24 mouse cellular contexts compared by ENCODE assay signal in the genomic region with DNA sequence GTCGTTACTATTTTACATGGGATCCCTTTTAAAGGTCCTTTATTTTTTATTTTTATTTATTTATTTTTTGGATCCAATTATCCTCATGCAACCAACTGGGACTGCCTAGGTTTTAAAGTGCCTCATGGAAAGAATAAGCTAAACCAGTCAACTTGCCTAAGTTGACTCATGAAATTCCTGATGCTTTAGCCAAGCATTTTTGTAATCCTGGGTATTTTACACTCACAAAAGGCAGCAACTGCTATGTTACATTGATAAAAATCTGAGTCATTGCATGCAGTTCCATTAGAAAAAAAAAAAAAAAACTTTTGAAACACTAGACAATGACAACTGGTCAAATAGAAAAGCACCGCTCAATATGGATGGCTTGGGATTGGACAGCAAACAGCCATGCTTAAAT. TPM values are rescaled to one million over a fixed set of nuclear protein-coding genes. Genes with fewer than 3 reads are reported as not detected.
"Had no signal": no experiment of that assay in that cellular context is flagged by ENCODE, and none has a peak within 500 bp of the region (broad histone marks: within the 10 kb centered on the region; RNA-seq: fewer than 3 reads in every experiment).

No protein-coding gene starts in this region.

- H3K36me3 ChIP-seq: limb, embryonic 10.5 days; limb, embryonic 13.5 days; liver, embryonic 13.5 days had no signal

- H3K27me3 ChIP-seq: limb, embryonic 13.5 days; liver, embryonic 13.5 days had no signal

- DNase-seq: kidney, postnatal 14 days; kidney, postnatal 4 days; liver, embryonic 13.5 days; lung, adult 2 months; lung, postnatal 14 days; lung, postnatal 4 days; midbrain, embryonic 14.5 days; right cerebral cortex, adult 18-20 months; right cerebral cortex, postnatal 14 days; right cerebral cortex, postnatal 4 days; thymus, adult 2 months; thymus, postnatal 14 days; thymus, postnatal 4 days had no signal

- H3K9ac ChIP-seq: limb, embryonic 13.5 days; liver, embryonic 13.5 days had no signal

- H3K4me1 ChIP-seq: limb, embryonic 10.5 days; limb, embryonic 13.5 days; liver, embryonic 13.5 days had no signal

- H3K27ac ChIP-seq: limb, embryonic 10.5 days; limb, embryonic 13.5 days; liver, embryonic 13.5 days; stomach, postnatal 0 days had no signal

- H3K9me3 ChIP-seq: limb, embryonic 10.5 days; limb, embryonic 13.5 days; liver, embryonic 13.5 days had no signal

- H3K4me3 ChIP-seq: limb, embryonic 10.5 days; limb, embryonic 13.5 days; liver, embryonic 13.5 days had no signal

- H3K4me2 ChIP-seq: limb, embryonic 13.5 days; liver, embryonic 13.5 days; midbrain, embryonic 11.5 days had no signal

RNA-seq across cellular contexts. Expression of gene B430305J03Rik, which starts 57.0 kb away (rescaled TPM):
- polyA plus RNA-seq: kidney, embryonic 16.5 days; limb, embryonic 10.5 days; limb, embryonic 13.5 days; liver, embryonic 13.5 days; liver, embryonic 16.5 days; lung, embryonic 16.5 days; midbrain, embryonic 11.5 days; midbrain, embryonic 14.5 days; midbrain, postnatal 0 days; neural tube, embryonic 11.5 days; neural tube, embryonic 14.5 days; stomach, embryonic 14.5 days; stomach, postnatal 0 days had no signal
